Mouse (Mus musculus): Measurements from ENCODE around the gene H2-Eb1.

DNA sequence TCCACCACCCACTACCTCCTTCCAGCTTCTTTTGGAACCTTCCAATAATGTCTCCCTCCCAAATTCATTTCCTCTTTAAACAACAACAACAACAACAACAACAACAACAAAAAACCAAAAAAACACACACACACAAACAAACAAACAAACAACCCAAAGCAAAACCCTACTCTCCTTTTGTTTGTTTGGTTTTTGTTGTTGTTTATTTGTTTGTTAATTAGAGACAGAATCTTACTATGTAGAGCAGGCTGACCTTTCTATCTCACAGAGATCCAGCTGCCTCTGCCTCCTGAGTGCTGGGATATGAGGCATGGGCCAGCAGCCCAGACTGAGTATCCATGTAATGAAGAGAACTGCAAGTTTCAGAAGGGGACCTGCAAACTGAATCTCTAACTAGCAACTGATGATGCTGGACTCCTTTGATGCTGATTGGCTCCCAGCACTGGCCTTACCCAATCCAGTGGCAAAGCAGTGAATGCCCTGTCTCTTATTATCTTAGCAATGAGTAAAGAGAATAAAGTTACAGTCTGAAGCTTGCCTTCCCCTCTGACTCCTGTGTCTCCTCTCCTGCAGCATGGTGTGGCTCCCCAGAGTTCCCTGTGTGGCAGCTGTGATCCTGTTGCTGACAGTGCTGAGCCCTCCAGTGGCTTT, at the start of gene H2-Eb1:
- TF ChIP-seq CTCF (conservative IDR thresholded peaks at IDR 0.05; ENCODE audit: insufficient read depth, insufficient read length, low read depth, low read length): no peak
- TF ChIP-seq POLR2A (IDR thresholded peaks at IDR 0.05; ENCODE audit: low read depth, low read length): no peak

Measured in kidney, adult 2 months (tissue).